Mouse (Mus musculus) right cerebral cortex, postnatal 4 days (tissue): ENCODE data around the gene Sap30bp.

Experiments used
- DNase-seq: peaks from one replicate; pipeline ENCODE4 v3.0.0-alpha.2; 2022

Gene Sap30bp

DNA sequence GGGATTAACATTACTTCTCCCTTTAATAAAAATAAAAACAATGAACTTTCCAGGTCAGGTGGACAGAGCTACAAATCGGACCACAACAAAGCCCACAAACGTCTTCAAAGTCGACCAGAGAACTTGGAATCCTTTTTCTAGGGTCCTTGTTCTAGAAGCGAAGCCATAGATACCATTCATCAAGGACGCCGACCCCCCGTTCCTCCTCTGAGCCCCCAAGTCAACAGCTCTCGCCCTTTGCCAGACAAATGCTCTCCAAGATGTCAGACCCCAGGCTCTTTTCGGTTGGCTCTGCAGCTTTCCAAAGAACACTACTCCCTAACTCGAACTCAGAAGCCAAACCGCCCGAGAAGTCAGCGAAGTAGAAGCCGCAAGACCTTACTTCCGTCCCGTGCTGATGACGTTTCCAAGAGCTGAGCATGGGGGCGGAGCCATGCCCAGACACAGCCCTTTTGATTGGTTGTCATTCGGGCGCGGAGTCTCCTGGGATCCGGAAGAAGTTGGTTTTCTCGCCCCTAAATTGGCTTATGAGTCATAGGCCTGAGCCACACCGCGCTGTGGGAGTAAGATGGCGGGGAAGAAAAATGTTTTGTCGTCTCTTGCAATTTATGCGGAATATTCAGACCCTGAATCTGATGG lies at the start of gene Sap30bp, which contains the start of gene Recql5:
Sap30bp (plus strand) TSS at position 175 of the 639 bp plus-strand sequence.
Recql5 (minus strand) TSS at position 370 of the 639 bp plus-strand sequence.
- peak; percentile 96 for DNase-seq

DNA sequence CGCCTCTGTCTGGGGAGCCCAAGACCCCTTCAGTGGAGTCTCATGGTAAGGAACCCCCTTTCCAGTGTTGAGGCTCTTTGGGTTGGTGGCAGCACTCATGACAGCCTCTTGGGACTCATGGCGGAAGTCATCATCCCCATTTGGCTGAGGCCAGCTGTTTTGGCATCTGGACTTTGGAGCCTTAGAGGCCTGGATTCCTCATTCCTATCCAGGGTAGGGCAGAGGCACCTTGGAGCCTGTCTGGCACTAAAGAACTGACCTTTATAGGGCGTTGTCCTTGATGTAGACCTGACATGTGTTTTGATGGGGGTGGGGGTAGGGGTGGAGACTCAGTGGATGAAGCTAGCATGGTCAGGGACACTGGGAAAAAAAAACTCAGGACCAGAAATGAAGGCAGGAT lies 48.7 kb upstream of the Sap30bp start:
- no peak for DNase-seq

DNA sequence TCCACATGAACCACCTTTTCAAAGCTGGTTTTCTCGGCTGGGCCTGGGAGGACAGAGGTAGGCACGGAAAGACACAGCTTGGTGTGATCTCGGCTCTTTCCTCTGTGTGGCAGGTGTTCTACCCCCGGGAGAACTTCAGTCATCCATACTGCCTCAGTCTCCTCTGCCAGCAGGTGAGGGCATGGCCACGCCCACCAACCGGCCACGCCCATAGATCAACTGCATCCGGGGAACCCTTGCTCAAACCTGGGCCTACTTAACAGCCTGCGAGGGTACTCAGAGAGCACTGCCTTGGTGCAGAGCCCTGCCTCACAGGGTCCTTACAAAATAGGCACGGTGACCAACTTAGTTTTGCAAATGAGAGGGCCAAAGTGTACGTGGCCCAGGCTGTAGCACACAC lies 47.8 kb upstream of the Sap30bp start:
- no peak for DNase-seq

DNA sequence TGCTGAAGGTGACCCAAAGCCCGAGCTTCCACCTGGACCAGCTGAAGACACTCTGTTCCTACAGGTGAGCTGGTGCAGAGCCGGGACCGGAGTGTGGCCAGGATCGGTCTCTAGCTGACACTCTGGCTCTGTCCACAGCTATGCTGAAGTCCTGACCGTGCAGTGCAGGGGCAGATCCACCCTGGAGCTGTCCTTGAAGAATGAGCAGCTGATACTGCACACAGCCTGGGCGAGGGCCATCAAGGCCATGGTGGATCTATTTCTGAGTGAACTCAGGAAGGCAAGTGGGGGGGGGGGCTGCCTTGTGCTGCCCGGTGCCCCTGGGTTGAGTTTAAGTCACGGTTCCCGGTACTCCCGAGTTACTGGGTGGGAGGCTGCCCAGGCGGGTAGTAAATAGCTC lies 46.6 kb upstream of the Sap30bp start:
- DNase-seq, result no peak

DNA sequence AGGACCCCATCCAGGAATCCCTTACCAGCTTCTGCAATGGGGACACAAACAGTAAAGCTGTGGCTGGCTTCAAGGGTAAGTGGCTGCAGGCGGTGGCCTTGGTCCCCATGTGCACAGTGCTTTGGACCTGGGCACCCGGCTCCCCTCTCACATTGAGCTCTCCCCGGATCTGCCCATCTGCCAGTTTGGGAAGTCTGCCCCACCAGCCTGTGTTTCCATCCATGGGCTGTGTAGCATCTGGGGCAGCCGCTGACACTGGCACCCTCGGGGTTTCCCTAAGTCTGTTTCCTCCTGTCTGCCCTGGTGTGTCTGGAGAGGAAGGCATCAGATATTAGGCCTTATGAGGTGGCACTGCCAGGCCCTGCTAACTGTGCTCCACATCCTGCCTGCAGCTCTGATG lies 45.1 kb upstream of the Sap30bp start:
- DNase-seq, result no peak

DNA sequence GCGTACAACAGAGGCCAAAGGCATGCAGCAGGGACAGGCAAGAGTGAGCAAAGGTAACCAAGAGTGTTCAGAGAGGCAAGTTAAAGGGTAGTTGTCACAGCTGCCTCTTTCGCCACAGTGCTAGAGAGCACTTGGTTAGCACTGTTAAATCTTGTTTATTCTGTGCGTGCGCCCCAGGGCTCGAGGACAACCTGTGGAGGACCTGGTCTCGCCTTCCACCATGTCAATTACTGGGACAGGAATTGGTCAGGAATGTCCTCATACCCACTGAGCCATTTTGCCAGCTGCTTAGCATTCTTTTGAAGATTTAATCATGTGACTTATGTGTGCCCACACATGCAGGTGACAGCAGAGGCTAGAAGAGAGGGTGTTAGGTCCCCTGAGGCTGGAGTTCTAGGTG lies 43.9 kb upstream of the Sap30bp start:
- DNase-seq, result no peak

DNA sequence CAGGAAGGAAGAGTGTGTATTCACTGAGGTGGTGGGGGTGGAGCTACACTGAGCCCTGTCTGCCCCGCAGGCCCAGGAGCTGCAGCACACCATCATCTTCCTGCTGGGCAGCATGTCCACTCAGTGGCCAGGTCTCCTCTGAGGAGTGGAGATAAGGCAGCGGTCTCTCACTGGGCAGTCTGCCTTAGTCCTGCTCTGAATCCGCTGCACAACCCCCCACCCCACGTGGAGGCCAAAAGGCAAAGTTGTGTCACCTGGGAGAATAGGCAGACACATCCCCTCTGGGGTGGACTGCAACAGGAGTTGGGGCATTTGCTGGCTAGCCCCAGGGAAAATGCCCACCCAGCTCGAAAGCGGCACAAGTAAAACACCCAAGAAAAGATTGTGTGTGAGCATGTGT lies 40.9 kb upstream of the Sap30bp start:
- no peak for DNase-seq

DNA sequence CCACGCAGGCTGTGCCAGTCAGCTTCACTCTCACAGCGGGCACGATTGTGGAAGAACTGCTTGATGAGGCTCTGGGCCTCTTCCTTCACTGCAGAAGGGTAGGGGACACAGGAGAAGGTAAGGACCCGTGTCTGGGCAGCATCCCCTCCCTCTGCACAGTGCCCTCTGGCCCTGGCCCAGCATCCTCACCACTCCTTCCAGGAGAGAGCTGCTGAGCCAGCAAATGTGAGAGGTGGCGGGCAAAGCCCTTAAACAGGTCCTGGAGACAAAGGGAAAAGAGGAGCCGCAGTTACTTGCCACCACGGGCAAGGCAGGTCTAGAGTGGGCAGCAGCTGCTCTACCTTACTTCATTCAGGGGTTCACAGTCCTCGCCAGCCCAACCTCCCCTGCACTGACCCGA lies 40.0 kb upstream of the Sap30bp start:
- no peak for DNase-seq

DNA sequence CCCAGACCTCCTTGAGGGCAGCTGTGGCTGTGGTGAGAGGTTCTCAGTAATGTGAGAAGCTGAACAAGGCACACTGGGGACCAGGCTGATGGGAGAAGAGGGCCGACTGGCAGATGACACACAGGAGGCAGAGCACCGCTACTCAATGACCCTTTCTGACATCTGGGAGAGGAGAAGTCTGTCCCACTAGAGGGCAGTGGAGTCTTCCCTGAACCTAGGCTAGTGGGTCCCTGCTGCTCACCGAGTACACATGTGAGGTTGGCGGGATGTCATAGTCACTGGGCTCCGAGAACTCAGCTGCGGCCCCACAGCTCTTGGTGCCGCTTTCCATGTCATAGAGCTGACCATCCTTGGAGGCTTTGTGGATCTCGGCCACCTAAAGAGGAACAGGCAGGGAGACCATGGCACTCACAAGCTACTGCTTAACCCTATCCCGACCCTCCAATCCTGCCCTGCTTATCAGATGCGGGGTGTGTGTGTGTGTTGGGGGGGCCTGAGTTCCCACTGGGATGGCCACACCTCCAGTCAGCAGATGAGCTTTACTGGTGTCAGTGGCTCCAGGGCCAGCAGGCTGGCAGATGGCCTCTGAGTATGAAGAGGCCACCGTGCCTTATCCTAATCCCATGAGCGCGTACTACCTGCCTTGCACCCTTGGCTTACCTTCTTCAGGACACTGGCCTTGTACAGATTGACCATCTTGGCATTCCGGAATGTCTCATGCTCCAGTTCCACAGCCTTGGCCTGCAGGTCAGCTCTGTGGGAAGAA lies 38.1 kb upstream of the Sap30bp start:
- no peak for DNase-seq

DNA sequence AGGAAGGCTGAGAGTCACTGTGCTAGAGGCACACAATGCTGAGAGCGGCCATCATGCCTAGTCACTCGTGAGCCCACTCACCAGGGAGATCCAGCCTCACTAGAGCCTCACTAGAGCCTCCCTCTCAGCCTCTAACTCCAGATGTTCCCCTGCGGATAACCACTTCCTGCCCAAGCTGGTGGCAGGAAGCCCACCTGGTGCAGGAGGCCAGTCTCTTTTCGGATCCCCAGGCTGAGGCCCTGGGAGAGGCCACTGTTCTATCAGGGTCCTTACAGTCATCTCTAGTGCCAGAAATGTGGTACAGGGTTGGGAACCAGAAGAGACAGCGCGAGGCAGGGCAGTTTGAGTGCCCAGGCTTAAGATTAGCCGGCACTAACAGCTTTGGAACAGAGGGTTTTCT lies 34.6 kb upstream of the Sap30bp start:
- no peak for DNase-seq

DNA sequence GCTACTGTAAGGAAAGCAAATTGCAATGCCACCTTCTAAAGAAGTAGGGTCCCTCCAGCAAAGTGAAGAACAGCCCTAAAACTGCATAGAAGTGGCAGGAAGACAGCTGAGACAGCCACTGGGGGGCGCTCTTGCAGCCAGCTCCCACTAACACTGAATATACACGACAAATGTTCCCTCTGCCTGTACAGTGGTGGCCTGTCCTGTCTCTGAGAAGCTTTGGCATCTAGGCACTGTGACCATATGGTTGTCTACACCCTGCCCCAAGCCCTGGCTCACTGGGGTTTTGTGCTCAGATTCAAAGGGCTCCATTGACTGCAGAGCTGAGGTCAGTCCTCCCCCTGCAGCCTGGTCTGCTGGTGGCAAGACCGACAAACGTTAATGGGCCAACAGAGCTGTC lies 34.2 kb upstream of the Sap30bp start:
- DNase-seq, result peak; percentile 62

DNA sequence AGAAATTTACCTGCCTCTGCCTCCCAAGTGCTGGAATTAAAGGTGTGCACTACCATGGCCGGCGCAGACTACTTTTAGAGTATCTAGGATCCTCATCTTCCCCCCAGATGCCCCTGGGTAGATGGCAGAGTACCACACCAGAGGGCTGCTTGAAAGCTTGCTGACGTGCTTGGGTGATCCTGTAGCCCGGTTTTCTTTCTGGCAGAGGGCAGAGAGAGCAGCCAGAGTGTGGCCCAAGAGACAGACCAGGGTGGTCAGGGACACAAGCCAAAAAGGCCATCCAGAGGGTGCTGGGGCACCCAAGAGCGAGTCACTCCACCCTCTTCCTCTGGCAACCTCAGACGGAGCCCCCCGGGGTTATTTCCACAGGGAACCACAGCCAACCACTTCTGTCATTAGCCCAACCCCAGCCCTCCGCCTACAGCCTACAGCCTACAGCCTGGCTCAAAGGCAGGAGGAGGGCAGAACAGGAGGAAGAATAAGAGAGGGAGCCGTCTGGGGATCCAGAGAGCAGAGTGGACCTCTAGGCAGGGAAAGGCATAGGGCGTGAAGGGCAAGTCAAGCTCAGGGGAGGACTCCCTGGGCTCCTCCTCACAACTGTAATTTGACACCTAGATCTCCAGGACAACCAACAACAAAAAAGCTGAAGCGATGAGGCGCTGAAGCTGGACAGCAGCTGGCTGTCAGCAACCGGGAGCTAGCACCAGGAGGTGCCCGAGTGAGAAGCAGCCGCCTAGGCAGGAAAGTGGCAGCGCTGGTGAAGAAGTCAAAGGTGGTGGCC lies 33.4 kb upstream of the Sap30bp start, which contains the start of gene Smim5:
Smim5 (plus strand) TSS at position 481 of the 781 bp plus-strand sequence.
- DNase-seq, result no peak

DNA sequence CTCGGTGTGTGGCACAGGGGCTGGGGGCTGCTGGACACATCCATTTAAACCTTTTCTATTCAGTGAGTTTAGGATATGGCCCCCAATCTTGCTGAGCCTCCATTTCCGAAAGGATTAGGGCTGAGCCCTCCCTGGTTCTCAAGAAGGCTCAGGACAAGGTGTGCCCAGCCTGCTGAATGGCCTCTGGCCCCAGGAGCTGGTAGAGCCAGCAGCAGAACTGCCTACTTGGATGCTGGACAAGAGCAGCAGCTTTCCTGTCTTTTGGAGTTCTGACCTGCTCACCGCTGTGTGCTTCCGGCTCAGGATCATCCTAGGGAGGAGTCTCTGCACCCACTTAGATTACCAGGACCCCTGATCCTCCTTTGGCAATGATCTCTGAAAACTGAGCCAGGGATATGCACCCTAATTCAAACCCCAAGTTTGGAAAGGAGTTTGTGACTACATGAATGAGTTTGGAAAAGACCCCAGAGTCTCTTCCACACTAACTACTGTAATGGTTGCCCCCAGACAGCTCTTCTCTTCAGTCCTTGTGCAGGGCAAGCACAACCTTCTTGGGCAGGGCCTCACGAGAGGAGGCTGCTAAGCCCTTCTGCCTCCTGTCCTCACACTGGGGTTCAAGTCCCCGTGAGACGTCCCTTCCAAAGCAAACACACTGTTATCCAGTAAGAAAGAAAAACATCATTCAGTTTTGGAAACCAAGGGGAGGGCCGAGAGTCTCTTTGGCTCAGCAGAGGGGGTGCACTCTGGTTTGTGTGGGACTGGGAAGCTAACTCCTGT lies 32.3 kb upstream of the Sap30bp start:
- no peak for DNase-seq

DNA sequence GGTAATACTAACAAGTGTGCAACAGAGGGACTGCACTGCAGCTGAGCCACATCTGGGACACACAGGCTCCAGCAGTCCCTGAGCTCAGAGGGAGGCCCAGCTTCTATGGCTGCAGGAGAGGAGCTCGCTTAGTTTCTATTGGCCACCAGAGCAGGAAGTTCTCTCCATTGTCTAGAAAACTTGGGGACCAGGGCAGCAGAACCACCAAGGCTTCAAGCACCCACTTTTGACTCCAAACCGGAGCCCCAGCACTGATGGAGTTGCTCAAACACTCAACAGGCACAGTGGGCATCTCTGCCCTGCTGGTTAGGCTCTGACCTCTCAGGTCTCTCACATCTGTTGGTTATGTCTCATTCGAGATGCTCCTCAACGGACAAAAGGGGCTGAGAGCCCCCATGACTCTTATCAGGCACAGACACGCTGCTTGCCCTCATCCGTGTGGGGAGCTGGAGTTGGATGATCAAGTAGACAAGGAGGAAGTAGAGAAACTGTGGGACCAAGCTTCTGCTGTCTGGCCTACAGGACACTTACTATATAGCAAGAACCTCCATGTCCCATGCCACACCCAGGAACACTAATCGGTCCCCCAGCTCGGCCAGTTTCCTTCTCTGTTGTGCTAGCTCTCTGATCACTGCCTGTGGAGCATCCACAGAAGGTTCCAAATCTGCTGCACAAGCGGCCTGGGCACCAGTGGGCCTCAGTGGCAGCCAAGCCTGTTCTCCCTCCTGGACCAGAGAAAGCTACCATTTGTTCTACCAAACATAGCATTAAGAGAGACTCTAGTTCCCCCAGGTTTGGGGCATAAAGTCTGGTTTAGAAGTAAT lies 31.5 kb upstream of the Sap30bp start:
- DNase-seq, result no peak

DNA sequence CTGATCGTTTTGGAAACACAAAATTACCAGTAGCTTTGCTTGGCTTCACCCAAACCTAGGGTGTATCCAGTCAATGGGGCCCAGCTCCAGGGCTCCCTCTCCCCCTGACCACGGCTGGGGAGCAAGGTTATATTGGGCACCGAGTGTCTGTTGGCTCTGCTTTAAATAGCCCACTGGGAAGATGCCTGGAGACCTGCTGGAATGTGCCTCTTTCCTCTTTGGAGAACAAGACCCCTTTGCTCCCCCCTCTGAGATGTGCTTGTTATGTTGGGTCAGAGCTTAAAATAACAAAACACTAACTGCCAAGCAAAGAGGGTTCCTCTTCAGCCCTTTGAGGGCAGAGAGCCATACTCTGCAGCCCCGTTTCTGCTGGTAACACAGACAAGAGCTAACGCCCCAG lies 30.9 kb upstream of the Sap30bp start:
- no peak for DNase-seq

DNA sequence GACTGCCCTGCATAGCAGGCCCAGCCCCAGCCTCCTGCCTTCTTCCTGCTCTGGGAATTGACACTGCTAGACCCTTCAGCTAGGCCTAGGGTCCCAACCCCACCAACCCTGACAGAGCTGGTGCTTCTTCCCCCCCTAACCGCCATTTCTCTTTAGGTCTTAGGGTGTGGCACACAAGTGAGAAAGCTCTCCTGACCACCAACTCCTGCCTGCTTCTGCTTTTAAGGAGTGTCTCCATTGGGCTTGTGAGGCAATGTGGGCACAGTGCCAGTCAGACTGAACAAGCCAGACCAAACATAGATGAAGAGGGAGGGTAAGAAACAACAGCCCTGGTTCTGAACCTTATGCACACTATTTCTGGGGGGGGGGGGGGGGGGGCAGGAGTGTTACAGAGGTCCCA lies 30.3 kb upstream of the Sap30bp start:
- DNase-seq, result no peak

DNA sequence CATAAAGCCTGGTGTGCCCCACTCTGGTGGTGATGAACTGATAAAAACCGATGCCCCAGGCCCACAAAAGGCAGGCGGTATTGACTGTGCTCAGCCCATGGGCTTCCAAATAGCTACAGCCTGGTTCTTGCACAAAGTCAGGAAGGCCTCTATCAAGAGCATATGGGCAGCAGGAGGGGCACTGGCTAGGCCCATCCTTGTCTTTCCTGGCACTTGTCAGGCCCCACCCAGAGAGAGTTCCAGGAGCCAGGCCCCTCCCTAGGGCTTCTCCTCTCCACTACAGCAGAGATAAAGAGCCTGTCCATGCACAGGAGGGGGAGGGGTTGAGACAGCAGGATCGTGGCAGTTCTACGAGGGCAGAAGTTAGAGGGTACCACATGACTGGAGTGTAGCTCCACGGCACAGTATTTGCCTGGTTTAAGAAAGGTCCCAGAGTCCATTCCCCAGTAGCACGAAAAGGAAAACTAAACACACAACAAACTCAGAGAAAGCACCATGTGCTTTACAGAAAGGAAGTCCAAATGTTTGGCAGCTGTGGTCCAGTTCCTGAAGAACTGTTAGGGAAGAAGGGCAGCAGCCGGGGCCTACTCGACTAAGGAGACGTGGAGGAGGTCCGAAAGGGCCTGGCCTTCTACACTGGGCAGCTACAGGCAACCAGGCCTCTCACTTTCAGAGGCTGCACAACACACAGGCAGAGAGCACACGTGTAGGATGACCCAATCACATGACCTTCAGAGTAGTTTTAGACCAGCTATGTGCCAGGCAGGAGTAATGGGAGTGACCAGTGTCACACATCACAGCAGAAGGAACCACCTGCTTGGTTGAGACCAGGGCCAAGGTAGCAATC lies 29.5 kb upstream of the Sap30bp start:
- DNase-seq, result no peak

DNA sequence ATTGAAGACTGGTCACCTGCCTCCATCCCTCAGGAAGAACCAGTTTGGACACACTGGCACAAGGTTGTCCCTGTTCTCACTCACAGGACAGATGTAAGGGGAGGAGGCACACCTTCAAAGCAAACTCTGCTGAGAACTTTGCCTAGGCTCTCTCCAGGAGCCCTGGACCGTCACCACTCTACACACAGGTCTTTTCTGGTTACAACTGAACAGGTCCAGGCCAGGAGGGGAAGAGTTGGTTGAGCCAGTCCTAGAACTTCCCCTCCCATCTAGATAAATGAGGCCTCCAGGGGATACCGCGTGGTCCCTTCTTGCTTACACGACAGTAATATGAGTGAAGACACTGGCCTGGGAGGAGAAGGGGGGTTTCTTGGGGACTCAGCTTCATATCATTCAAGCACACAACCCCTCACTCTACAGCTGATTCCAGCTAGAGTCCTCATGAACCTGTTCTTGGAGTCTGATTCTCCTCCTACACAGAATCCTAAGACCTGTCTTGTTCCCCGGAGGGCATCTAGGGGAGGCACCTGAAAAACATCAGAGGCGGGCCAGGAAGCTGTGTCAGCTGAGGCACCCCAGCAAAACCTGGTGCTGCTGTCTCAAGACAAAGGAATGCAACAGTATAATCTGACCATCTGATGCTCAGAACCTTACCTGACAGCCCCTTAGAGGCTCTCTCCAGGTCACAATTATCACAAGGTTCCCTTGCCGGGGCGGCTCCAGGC lies 28.7 kb upstream of the Sap30bp start:
- DNase-seq, result no peak

DNA sequence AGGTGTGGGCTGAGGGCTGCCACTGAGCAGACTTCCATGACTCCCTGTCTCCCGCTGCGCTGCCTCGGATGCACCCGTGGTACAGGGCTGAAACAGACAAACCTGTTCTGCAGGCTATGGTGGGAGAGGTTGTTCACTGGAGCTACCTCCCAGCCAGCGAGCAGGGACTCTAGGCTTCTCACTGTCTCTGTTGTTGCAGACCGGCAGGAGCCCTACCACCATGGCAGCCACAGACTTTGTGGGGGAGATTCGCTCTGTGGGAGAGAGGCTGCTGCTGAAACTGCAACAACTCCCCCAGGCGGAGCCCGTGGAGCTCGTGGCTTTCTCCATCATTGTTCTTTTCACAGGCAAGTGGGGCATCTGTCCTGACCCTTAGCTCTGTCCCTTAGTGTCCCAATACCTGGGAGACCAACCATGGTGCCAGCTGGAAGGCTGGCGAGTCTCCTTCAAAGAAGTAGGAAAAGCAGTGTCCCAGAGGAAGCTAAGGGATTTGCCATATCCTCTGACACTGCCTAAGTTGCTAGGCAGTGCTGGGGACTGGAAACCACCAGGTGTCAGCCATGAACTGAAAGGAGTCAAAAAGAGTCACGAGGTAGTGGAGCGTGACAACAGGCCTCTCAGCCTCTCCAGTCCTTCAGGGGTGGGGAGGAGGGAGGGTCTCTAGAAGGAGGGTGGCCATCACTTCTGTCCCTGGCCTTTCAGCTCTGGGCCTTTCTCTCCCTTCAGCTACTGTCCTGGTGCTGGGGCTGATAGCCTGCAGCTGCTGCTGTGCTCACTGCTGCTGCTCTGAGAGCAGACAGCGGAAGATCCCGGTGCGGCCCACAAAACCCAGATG lies 27.9 kb upstream of the Sap30bp start:
- DNase-seq, result no peak
